Mouse (Mus musculus): ENCODE results near the gene Apol8.

DNA sequence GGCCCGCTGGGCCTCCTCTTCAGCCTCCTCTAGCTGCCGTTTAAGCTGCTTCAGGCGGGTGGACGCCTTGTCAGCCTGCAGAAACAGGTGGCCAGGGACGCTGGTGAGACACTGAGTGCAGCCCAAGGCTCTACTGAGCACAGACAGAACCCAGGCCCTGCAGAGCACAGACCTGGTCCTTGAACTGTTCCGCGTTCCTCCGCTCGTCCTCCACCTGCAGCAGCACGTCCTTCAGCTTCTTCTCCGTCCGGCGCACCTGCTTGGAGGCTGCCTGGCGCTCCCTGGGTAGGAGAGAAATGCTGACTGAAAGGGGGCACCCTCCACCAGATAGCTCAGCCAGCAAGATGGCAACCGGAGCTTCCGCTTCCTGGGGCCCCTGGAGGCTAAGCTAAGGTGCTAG, 6.2 kb upstream of the Apol8 start:
- TF ChIP-seq CTCF (IDR thresholded peaks at IDR 0.05; ENCODE audit: borderline replicate concordance, control insufficient read depth, extremely low read depth, insufficient read depth, low read length, poor library complexity) = no peak
- no peak for TF ChIP-seq POLR2A (IDR thresholded peaks at IDR 0.05; ENCODE audit: control insufficient read depth, extremely low read depth, insufficient read depth, low read length, poor library complexity)

Data from thymus, adult 2 months (tissue).